ENCODE assay signal across 14 mouse cellular contexts in genomic region chr4:106982344-106983121, GRCm38 (mm10).
A peak's percentile ranks its signal among the peaks of the same experiment; 100 is the strongest.
DNase-seq lines count a peak whose midpoint lies in the region; ATAC-seq and TF ChIP-seq lines count a peak whose summit lies in the region.
"Had no signal": no experiment of that assay in that cellular context is flagged by ENCODE, and none has a peak within 500 bp of the region (broad histone marks: within the 10 kb centered on the region; RNA-seq: fewer than 3 reads in every experiment).

No protein-coding gene starts in this region.

- no peak; the same call in 1 of the 2 replicates for TF ChIP-seq EP300 in CH12.LX (IDR thresholded peaks at IDR 0.05; ENCODE audit: low read length)

- H3K79me2 ChIP-seq in CH12.LX (replicated peaks; ENCODE audit: control insufficient read depth, extremely low read depth, insufficient read depth, poor library complexity, severe bottlenecking), result no peaks in the 10 kb centered on the region; the same call in 1 of the 2 replicates

- DNase-seq in hindbrain, postnatal 0 days (ENCODE audit: low spot score), result no peak
- peak; percentile 57 for DNase-seq in CH12.LX (ENCODE audit: extremely low read depth)
- no peak for DNase-seq in c-Kit-positive CD71-positive TER-119-positive erythroid progenitor cells, embryonic 14.5 days (ENCODE audit: low spot score)
- DNase-seq in adrenal gland, adult 18-20 months (ENCODE audit: low spot score in 2 of 2), result no peak
- DNase-seq: adrenal gland, postnatal 25 days; cerebellum, adult 11-12 months; heart, adult 2 months; thymus, adult 18-20 months had no signal

- H3K36me3 ChIP-seq in hindbrain, embryonic 13.5 days, result no peaks in the 10 kb centered on the region
- H3K36me3 ChIP-seq in hindbrain, postnatal 0 days (ENCODE audit: insufficient read depth, low read length), result no peaks in the 10 kb centered on the region
- H3K36me3 ChIP-seq in CH12.LX (replicated peaks in 1 of 2; ENCODE audit: control insufficient read depth in 1 of 2, insufficient read depth in 1 of 2, low read length in 1 of 2), result peaks cover 2 to 51% of the 10 kb centered on the region in 2 experiments
- H3K36me3 ChIP-seq in intestine, embryonic 16.5 days (ENCODE audit: control insufficient read depth, insufficient read depth, low read length), result no peaks in the 10 kb centered on the region
- H3K36me3 ChIP-seq in liver, embryonic 16.5 days (ENCODE audit: control insufficient read depth, insufficient read depth), result no peaks in the 10 kb centered on the region
- H3K36me3 ChIP-seq: lung, embryonic 15.5 days had no signal

- peak overlapping the region; percentile 23 for H3K27ac ChIP-seq in hindbrain, embryonic 13.5 days
- no peak overlapping the region for H3K27ac ChIP-seq in hindbrain, postnatal 0 days
- peak overlapping the region; percentile 39 for H3K27ac ChIP-seq in CH12.LX (ENCODE audit: insufficient read depth, low read depth)
- H3K27ac ChIP-seq in intestine, embryonic 16.5 days (ENCODE audit: low read length), result peak overlapping the region; percentile 93
- H3K27ac ChIP-seq in liver, embryonic 16.5 days (ENCODE audit: low read length), result peak overlapping the region; percentile 61; the same call in 1 of the 2 replicates
- H3K27ac ChIP-seq: heart, adult 2 months had no signal

- peaks cover 98% of the 10 kb centered on the region for H3K4me1 ChIP-seq in hindbrain, embryonic 13.5 days (replicated peaks)
- peaks cover 29% of the 10 kb centered on the region for H3K4me1 ChIP-seq in hindbrain, postnatal 0 days (ENCODE audit: insufficient read depth, low read length)
- H3K4me1 ChIP-seq in CH12.LX (ENCODE audit: control insufficient read depth in 1 of 2, insufficient read depth in 2 of 2), result peaks cover 48 to 100% of the 10 kb centered on the region in 2 experiments
- peaks cover 74% of the 10 kb centered on the region for H3K4me1 ChIP-seq in intestine, embryonic 16.5 days (ENCODE audit: control insufficient read depth, insufficient read depth, low read length)
- H3K4me1 ChIP-seq in liver, embryonic 16.5 days (ENCODE audit: control insufficient read depth, low read depth, low read length), result peaks cover 47% of the 10 kb centered on the region

- no peak overlapping the region for H3K4me3 ChIP-seq in hindbrain, embryonic 13.5 days
- H3K4me3 ChIP-seq in hindbrain, postnatal 0 days (ENCODE audit: low read length), result no peak overlapping the region
- no peak overlapping the region for H3K4me3 ChIP-seq in CH12.LX (replicated peaks in 1 of 3; ENCODE audit: low read depth in 2 of 3, low read length in 2 of 3, poor library complexity in 1 of 3)
- no peak overlapping the region for H3K4me3 ChIP-seq in intestine, embryonic 16.5 days (ENCODE audit: low read length)
- no peak overlapping the region for H3K4me3 ChIP-seq in liver, embryonic 16.5 days (ENCODE audit: low read depth, low read length)
- H3K4me3 ChIP-seq: heart, adult 2 months; lung, embryonic 15.5 days; midbrain, embryonic 12.5 days had no signal

- H3K9me3 ChIP-seq in hindbrain, embryonic 13.5 days, result no peaks in the 10 kb centered on the region
- H3K9me3 ChIP-seq in hindbrain, postnatal 0 days (ENCODE audit: low read length), result no peaks in the 10 kb centered on the region
- no peaks in the 10 kb centered on the region for H3K9me3 ChIP-seq in CH12.LX (replicated peaks; ENCODE audit: low read length)
- no peaks in the 10 kb centered on the region for H3K9me3 ChIP-seq in intestine, embryonic 16.5 days (ENCODE audit: control insufficient read depth, low read length)
- no peaks in the 10 kb centered on the region for H3K9me3 ChIP-seq in liver, embryonic 16.5 days (replicated peaks; ENCODE audit: control insufficient read depth, low read length)
- H3K9me3 ChIP-seq: lung, embryonic 15.5 days; midbrain, embryonic 12.5 days had no signal

- no peak for TF ChIP-seq CTCF in hindbrain, postnatal 0 days (IDR thresholded peaks at IDR 0.05; ENCODE audit: low read depth)
- no peak for TF ChIP-seq CTCF in CH12.LX (conservative IDR thresholded peaks at IDR 0.05 in 1 of 2, IDR thresholded peaks at IDR 0.05 in 1 of 2; ENCODE audit: low read depth in 2 of 2, low read length in 2 of 2)

- H3K27me3 ChIP-seq in hindbrain, embryonic 13.5 days, result no peaks in the 10 kb centered on the region
- H3K27me3 ChIP-seq in hindbrain, postnatal 0 days (ENCODE audit: insufficient read depth, low read length), result no peaks in the 10 kb centered on the region
- H3K27me3 ChIP-seq in CH12.LX (replicated peaks), result no peaks in the 10 kb centered on the region
- no peaks in the 10 kb centered on the region for H3K27me3 ChIP-seq in intestine, embryonic 16.5 days (replicated peaks; ENCODE audit: control insufficient read depth, insufficient read depth, low read length)
- no peaks in the 10 kb centered on the region for H3K27me3 ChIP-seq in liver, embryonic 16.5 days (ENCODE audit: control insufficient read depth, insufficient read depth, low read depth, low read length)
- H3K27me3 ChIP-seq: lung, embryonic 15.5 days had no signal

- TF ChIP-seq POLR2A in CH12.LX (IDR thresholded peaks at IDR 0.05; ENCODE audit: low read depth, low read length), result no peak

- no peak for ATAC-seq in hindbrain, embryonic 13.5 days (ENCODE audit: low FRiP score)
- no peak for ATAC-seq in hindbrain, postnatal 0 days
- peak; percentile 29; the same call in 1 of the 2 replicates for ATAC-seq in intestine, embryonic 16.5 days
- no peak for ATAC-seq in liver, embryonic 16.5 days (ENCODE audit: low read depth)
- ATAC-seq: CD4-positive, CD25-positive, alpha-beta regulatory T cell, adult 4 months had no signal

- no peak overlapping the region for H3K4me2 ChIP-seq in hindbrain, embryonic 13.5 days
- H3K4me2 ChIP-seq in hindbrain, postnatal 0 days (ENCODE audit: low read depth, low read length), result no peak overlapping the region
- peak overlapping the region; percentile 12; the same call in 1 of the 2 replicates for H3K4me2 ChIP-seq in CH12.LX (ENCODE audit: insufficient read depth, low read depth, poor library complexity, severe bottlenecking)
- H3K4me2 ChIP-seq in intestine, embryonic 16.5 days (ENCODE audit: low read depth, low read length), result peak overlapping the region; percentile 15
- H3K4me2 ChIP-seq in liver, embryonic 16.5 days (ENCODE audit: low read depth, low read length), result no peak overlapping the region
- H3K4me2 ChIP-seq: lung, embryonic 15.5 days; midbrain, embryonic 12.5 days had no signal

- in situ Hi-C loops in CH12.LX (cut with MboI; ENCODE audit: low pct_ligation_motif_present, low pct_unique_long_range_greater_than_20kb, low sequenced_read_pairs), result no loop called here

- TF ChIP-seq RAD21 in CH12.LX (IDR thresholded peaks at IDR 0.05; ENCODE audit: low read depth, low read length), result no peak

- WGBS in hindbrain, embryonic 13.5 days, result 61% methylated on average over 4 of the region's 4 CpGs
- WGBS in hindbrain, postnatal 0 days, result 55% methylated on average over 4 of the region's 4 CpGs
- WGBS in intestine, embryonic 16.5 days, result 34% methylated on average over 4 of the region's 4 CpGs
- 63% methylated on average over 4 of the region's 4 CpGs for WGBS in liver, embryonic 16.5 days (ENCODE audit: insufficient replicate concordance)

- no peak overlapping the region for H3K9ac ChIP-seq in hindbrain, embryonic 13.5 days
- H3K9ac ChIP-seq in hindbrain, postnatal 0 days (replicated peaks; ENCODE audit: low read length), result no peak overlapping the region
- no peak overlapping the region for H3K9ac ChIP-seq in CH12.LX (ENCODE audit: insufficient read depth, low read depth)
- 0 out of 2 replicates have a peak overlapping the region, but pooled peaks have one; percentile 14 for H3K9ac ChIP-seq in intestine, embryonic 16.5 days (ENCODE audit: low read depth, low read length)
- no peak overlapping the region for H3K9ac ChIP-seq in liver, embryonic 16.5 days (ENCODE audit: low read depth, low read length)
- H3K9ac ChIP-seq: lung, embryonic 15.5 days; midbrain, embryonic 12.5 days had no signal

- dilution Hi-C loops in CH12.LX (cut with MboI; ENCODE audit: extremely low pct_ligation_motif_present, extremely low pct_unique_long_range_greater_than_20kb, low sequenced_read_pairs), result no loop called here

TF ChIP-seq in CH12.LX, 34 proteins besides CTCF, POLR2A, EP300 and RAD21:
- TF ChIP-seq TCF12 (IDR thresholded peaks at IDR 0.05; ENCODE audit: low read depth, low read length) (peak; percentile 30; the same call in 1 of the 2 replicates), ELF1 (IDR thresholded peaks at IDR 0.05; ENCODE audit: low read depth, low read length) (0 out of 2 replicates have a peak, but pooled peaks have one; percentile 23), ZC3H11A (IDR thresholded peaks at IDR 0.05; ENCODE audit: low read depth, low read length) (no peak), ZMIZ1 (IDR thresholded peaks at IDR 0.05; ENCODE audit: low read depth, low read length) (no peak), BHLHE40 (IDR thresholded peaks at IDR 0.05; ENCODE audit: low read depth, low read length) (0 out of 2 replicates have a peak, but pooled peaks have one; percentile 20), ZKSCAN1 (IDR thresholded peaks at IDR 0.05; ENCODE audit: borderline replicate concordance, low read depth, low read length) (no peak), IRF4 (IDR thresholded peaks at IDR 0.05; ENCODE audit: low read depth, low read length) (peak; percentile 61), ZNF384 (IDR thresholded peaks at IDR 0.05; ENCODE audit: low read depth, low read length) (peak; percentile 57; the same call in 1 of the 2 replicates), GABPA (IDR thresholded peaks at IDR 0.05; ENCODE audit: insufficient replicate concordance, low read depth, low read length) (no peak), ETS1 (conservative IDR thresholded peaks at IDR 0.05; ENCODE audit: low read depth, low read length) (peak; percentile 72), RCOR1 (conservative IDR thresholded peaks at IDR 0.05; ENCODE audit: low read depth, low read length) (no peak), MAFK (IDR thresholded peaks at IDR 0.05; ENCODE audit: insufficient replicate concordance, low read length) (no peak), MEF2A (IDR thresholded peaks at IDR 0.05; ENCODE audit: borderline replicate concordance, low read depth, low read length) (0 out of 2 replicates have a peak, but pooled peaks have one; percentile 57), JUND (conservative IDR thresholded peaks at IDR 0.05; ENCODE audit: low read depth, low read length) (no peak), MXI1 (IDR thresholded peaks at IDR 0.05; ENCODE audit: low read depth, low read length) (no peak), E2F4 (IDR thresholded peaks at IDR 0.05; ENCODE audit: insufficient replicate concordance, low read depth, low read length) (no peak), KAT2A (IDR thresholded peaks at IDR 0.05; ENCODE audit: insufficient replicate concordance, low read length) (no peak)
TF ChIP-seq in CH12.LX: peak in this region for 7.

Comparison
In these comparisons a context has a peak if more than half of its experiments do, and no peak if none do; other contexts are left out.
1. H3K4me2 ChIP-seq: peak in CH12.LX (single experiment) and intestine, embryonic 16.5 days (single experiment); none in hindbrain, embryonic 13.5 days (single experiment), hindbrain, postnatal 0 days (single experiment) and liver, embryonic 16.5 days (single experiment).